Mouse (Mus musculus): ENCODE results near the gene Olfr1211. TPM values are rescaled to one million over a fixed set of nuclear protein-coding genes. Genes with fewer than 3 reads are reported as not detected.

Gene Olfr1211
- polyA plus RNA-seq (2012; ENCODE audit: insufficient read depth, insufficient read length, missing spikeins): not detected in 2 replicates

GRCm38 (mm10) chr2:88938011-88938410, at the start of gene Olfr1211:
Gene Olfr1211, minus strand, starts transcription at chr2:88938111.
- no peak within 1 kb of the TSS for H3K4me3 ChIP-seq (ENCODE audit: insufficient read depth, low read length)
- TF ChIP-seq POLR2A (IDR thresholded peaks at IDR 0.05; ENCODE audit: borderline replicate concordance, low read depth, low read length) (no peak), CTCF (IDR thresholded peaks at IDR 0.05; ENCODE audit: low read depth, low read length) (no peak)
- H3K4me1 ChIP-seq (ENCODE audit: control insufficient read depth, insufficient read depth, low read length): no peaks in the 10 kb centered on the region
- no peak within 1 kb of the TSS for H3K27ac ChIP-seq (ENCODE audit: insufficient read depth, low read depth, low read length)

GRCm38 (mm10) chr2:88980181-88980580, 42.3 kb upstream of the Olfr1211 start, which contains the start of gene Gm13762:
Gene Gm13762, minus strand, starts transcription at chr2:88980281.
- Histone ChIP-seq H3K4me3 (ENCODE audit: insufficient read depth, low read length) (no peak within 1 kb of the TSS), H3K27ac (ENCODE audit: insufficient read depth, low read depth, low read length) (no peak within 1 kb of the TSS), H3K4me1 (ENCODE audit: control insufficient read depth, insufficient read depth, low read length) (peaks cover 5% of the 10 kb centered on the region)
- TF ChIP-seq POLR2A (IDR thresholded peaks at IDR 0.05; ENCODE audit: borderline replicate concordance, low read depth, low read length): no peak
- TF ChIP-seq CTCF (IDR thresholded peaks at IDR 0.05; ENCODE audit: low read depth, low read length): no peak

- no peak within 1 kb of the TSS for H3K27ac ChIP-seq (ENCODE audit: insufficient read depth, low read depth, low read length)
- H3K4me1 ChIP-seq (ENCODE audit: control insufficient read depth, insufficient read depth, low read length): no peaks in the 10 kb centered on the region
- H3K4me3 ChIP-seq (ENCODE audit: insufficient read depth, low read length): no peak within 1 kb of the TSS
- TF ChIP-seq POLR2A (IDR thresholded peaks at IDR 0.05; ENCODE audit: borderline replicate concordance, low read depth, low read length) (no peak), CTCF (IDR thresholded peaks at IDR 0.05; ENCODE audit: low read depth, low read length) (no peak)
Measured at GRCm38 (mm10) chr2:88953669-88954068, 15.8 kb upstream of the Olfr1211 start, which contains the start of gene Olfr1212. Gene Olfr1212, plus strand, starts transcription at chr2:88953969.

- Histone ChIP-seq H3K4me1 (ENCODE audit: control insufficient read depth, insufficient read depth, low read length) (no peaks in the 10 kb centered on the region), H3K27ac (ENCODE audit: insufficient read depth, low read depth, low read length) (no peak within 1 kb of the TSS), H3K4me3 (ENCODE audit: insufficient read depth, low read length) (no peak within 1 kb of the TSS)
- no peak for TF ChIP-seq CTCF (IDR thresholded peaks at IDR 0.05; ENCODE audit: low read depth, low read length)
- TF ChIP-seq POLR2A (IDR thresholded peaks at IDR 0.05; ENCODE audit: borderline replicate concordance, low read depth, low read length): no peak
Measured at GRCm38 (mm10) chr2:88915057-88915456, 22.9 kb downstream of the Olfr1211 start, which contains the start of gene Olfr1209. Gene Olfr1209, minus strand, starts transcription at chr2:88915157.

- no peak within 1 kb of the TSS for H3K4me3 ChIP-seq (ENCODE audit: insufficient read depth, low read length)
- H3K4me1 ChIP-seq (ENCODE audit: control insufficient read depth, insufficient read depth, low read length): no peaks in the 10 kb centered on the region
- TF ChIP-seq POLR2A (IDR thresholded peaks at IDR 0.05; ENCODE audit: borderline replicate concordance, low read depth, low read length) (no peak), CTCF (IDR thresholded peaks at IDR 0.05; ENCODE audit: low read depth, low read length) (no peak)
- no peak within 1 kb of the TSS for H3K27ac ChIP-seq (ENCODE audit: insufficient read depth, low read depth, low read length)
Measured at GRCm38 (mm10) chr2:88902211-88902610, 35.7 kb downstream of the Olfr1211 start, which contains the start of gene Olfr1208. Gene Olfr1208, minus strand, starts transcription at chr2:88902311.

Other genes starting within 250 kb of the Olfr1211 start
- not detected in 2 replicates for gene Olfr1195, start 248.9 kb downstream of the Olfr1211 start, polyA plus RNA-seq (2012; ENCODE audit: insufficient read depth, insufficient read length, missing spikeins)
- not detected in 2 replicates for gene Olfr1196, start 233.5 kb downstream of the Olfr1211 start, polyA plus RNA-seq (2012; ENCODE audit: insufficient read depth, insufficient read length, missing spikeins)
- gene Olfr1197, start 205.7 kb downstream of the Olfr1211 start, polyA plus RNA-seq (2012; ENCODE audit: insufficient read depth, insufficient read length, missing spikeins): not detected in 2 replicates
- gene Olfr1198, start 186.7 kb downstream of the Olfr1211 start, polyA plus RNA-seq (2012; ENCODE audit: insufficient read depth, insufficient read length, missing spikeins): not detected in 2 replicates
- gene Olfr1199, start 177.6 kb downstream of the Olfr1211 start, polyA plus RNA-seq (2012; ENCODE audit: insufficient read depth, insufficient read length, missing spikeins): not detected in 2 replicates
- not detected in 2 replicates for gene Olfr1200, start 167.6 kb downstream of the Olfr1211 start, polyA plus RNA-seq (2012; ENCODE audit: insufficient read depth, insufficient read length, missing spikeins)
- gene Olfr1201, start 145.1 kb downstream of the Olfr1211 start, polyA plus RNA-seq (2012; ENCODE audit: insufficient read depth, insufficient read length, missing spikeins): not detected in 2 replicates
- gene Olfr1202, start 123.6 kb downstream of the Olfr1211 start, polyA plus RNA-seq (2012; ENCODE audit: insufficient read depth, insufficient read length, missing spikeins): not detected in 2 replicates
- gene Olfr1205, start 108.4 kb downstream of the Olfr1211 start, polyA plus RNA-seq (2012; ENCODE audit: insufficient read depth, insufficient read length, missing spikeins): not detected in 2 replicates
- gene Olfr1204, start 88.8 kb downstream of the Olfr1211 start, polyA plus RNA-seq (2012; ENCODE audit: insufficient read depth, insufficient read length, missing spikeins): not detected in 2 replicates
- gene Olfr1206, start 74.9 kb downstream of the Olfr1211 start, polyA plus RNA-seq (2012; ENCODE audit: insufficient read depth, insufficient read length, missing spikeins): not detected in 2 replicates
- gene Olfr1208, start 35.8 kb downstream of the Olfr1211 start, polyA plus RNA-seq (2012; ENCODE audit: insufficient read depth, insufficient read length, missing spikeins): not detected in 2 replicates
- gene Olfr1209, start 23.0 kb downstream of the Olfr1211 start, polyA plus RNA-seq (2012; ENCODE audit: insufficient read depth, insufficient read length, missing spikeins): not detected in 2 replicates
- not detected in 2 replicates for gene Olfr1212, start 15.9 kb upstream of the Olfr1211 start, polyA plus RNA-seq (2012; ENCODE audit: insufficient read depth, insufficient read length, missing spikeins)
- gene Gm13762, start 42.2 kb upstream of the Olfr1211 start, polyA plus RNA-seq (2012; ENCODE audit: insufficient read depth, insufficient read length, missing spikeins): not detected in 2 replicates
- gene Olfr1214, start 54.5 kb upstream of the Olfr1211 start, polyA plus RNA-seq (2012; ENCODE audit: insufficient read depth, insufficient read length, missing spikeins): not detected in 2 replicates
- not detected in 2 replicates for gene Olfr1215, start 68.9 kb upstream of the Olfr1211 start, polyA plus RNA-seq (2012; ENCODE audit: insufficient read depth, insufficient read length, missing spikeins)
- not detected in 2 replicates for gene Olfr1216, start 80.2 kb upstream of the Olfr1211 start, polyA plus RNA-seq (2012; ENCODE audit: insufficient read depth, insufficient read length, missing spikeins)
- gene Olfr1217, start 94.0 kb upstream of the Olfr1211 start, polyA plus RNA-seq (2012; ENCODE audit: insufficient read depth, insufficient read length, missing spikeins): not detected in 2 replicates
- not detected in 2 replicates for gene Olfr1218, start 123.1 kb upstream of the Olfr1211 start, polyA plus RNA-seq (2012; ENCODE audit: insufficient read depth, insufficient read length, missing spikeins)
- 0.37 TPM in 1 of 2 replicates, not detected in the other for gene Olfr1219, start 145.4 kb upstream of the Olfr1211 start, polyA plus RNA-seq (2012; ENCODE audit: insufficient read depth, insufficient read length, missing spikeins)
- not detected in 2 replicates for gene Olfr1220, start 168.7 kb upstream of the Olfr1211 start, polyA plus RNA-seq (2012; ENCODE audit: insufficient read depth, insufficient read length, missing spikeins)
- not detected in 2 replicates for gene Olfr1221, start 179.2 kb upstream of the Olfr1211 start, polyA plus RNA-seq (2012; ENCODE audit: insufficient read depth, insufficient read length, missing spikeins)
- not detected in 2 replicates for gene Olfr1222, start 194.9 kb upstream of the Olfr1211 start, polyA plus RNA-seq (2012; ENCODE audit: insufficient read depth, insufficient read length, missing spikeins)
- not detected in 2 replicates for gene Olfr1223, start 213.4 kb upstream of the Olfr1211 start, polyA plus RNA-seq (2012; ENCODE audit: insufficient read depth, insufficient read length, missing spikeins)
- not detected in 2 replicates for gene Olfr1224-ps1, start 226.0 kb upstream of the Olfr1211 start, polyA plus RNA-seq (2012; ENCODE audit: insufficient read depth, insufficient read length, missing spikeins)
- not detected in 2 replicates for gene Olfr1225, start 236.6 kb upstream of the Olfr1211 start, polyA plus RNA-seq (2012; ENCODE audit: insufficient read depth, insufficient read length, missing spikeins)

Measured in bone marrow macrophage, adult 2 months (primary cell).